Mouse (Mus musculus) kidney, adult 2 months (tissue): Measurements from ENCODE around the gene Arid1b.
A peak's percentile ranks its signal among the peaks of the same experiment; 100 is the strongest.

Experiments
- CTCF ChIP-seq: fragments of 200-500 bp; conservative IDR thresholded peaks from 2 replicates; pipeline ENCODE4 v1.5.1; 2011; ENCODE audit warnings: low read depth, mild to moderate bottlenecking, control low read depth, low read length, moderate library complexity, mixed read lengths; ENCODE audit not compliant: insufficient read depth, insufficient read length
- POLR2A ChIP-seq: fragments of 200-500 bp; IDR thresholded peaks from one replicate; pipeline ENCODE4 v1.6.1; 2011; ENCODE audit warnings: low read depth, low read length, control low read depth

DNA sequence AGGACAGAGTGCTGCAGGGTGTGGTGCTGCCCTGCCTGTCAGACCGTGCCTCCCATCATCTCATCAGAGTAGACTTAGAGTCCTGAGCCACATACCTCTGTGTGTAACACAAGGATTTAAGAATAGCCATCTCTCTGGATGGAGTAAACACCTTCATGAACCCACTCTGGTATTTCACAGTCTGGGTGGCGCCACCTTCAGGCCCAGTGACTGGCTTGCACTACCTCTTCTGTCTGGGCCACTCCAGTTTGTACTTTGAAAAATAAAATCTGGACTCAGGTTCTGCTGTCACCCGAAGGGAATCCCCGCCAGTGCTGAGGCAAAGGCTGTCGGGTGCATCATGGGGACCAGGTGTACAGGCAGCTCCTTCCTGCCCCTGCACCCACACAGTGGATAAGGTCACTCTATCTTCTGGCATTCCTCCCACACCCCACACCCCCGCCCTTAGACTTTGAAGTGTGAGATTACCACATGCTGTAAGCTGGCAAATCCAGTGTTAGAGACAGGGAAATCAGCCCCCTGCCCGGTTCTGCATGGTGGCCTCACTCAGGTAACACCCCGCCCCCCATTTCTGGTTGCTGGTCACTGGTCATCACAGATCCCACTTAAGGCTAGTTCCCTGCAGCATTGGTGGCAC lies 327.6 kb downstream of the Arid1b start:
- TF ChIP-seq POLR2A (no peak), CTCF (peak; percentile 46)
